Mouse (Mus musculus) liver, embryonic 14.5 days (tissue): ENCODE data around the gene Cdiptos. TPM values are rescaled to one million over a fixed set of nuclear protein-coding genes. Genes with fewer than 3 reads are reported as not detected.
A peak's percentile ranks its signal among the peaks of the same experiment; 100 is the strongest.

Source experiments
- ATAC-seq: fragments of 200-750 bp; cut with Nextera tagmentation; 2 replicates; pipeline ENCODE4 v1.8.0; 2017; ENCODE audit warnings: moderate number of reproducible peaks, mild to moderate bottlenecking, moderate library complexity; ENCODE audit not compliant: insufficient read depth
- DNase-seq, 3 experiments: peaks; one replicate each; pipeline ENCODE4 v3.0.0-alpha.2; 2012 to 2013; ENCODE audit warnings: low read depth in 3 of 3, low spot score in 3 of 3
- H3K27ac ChIP-seq: fragments of 300-500 bp; sonication (generic); 2 replicates; pipeline ENCODE4 v1.5.1; 2014; ENCODE audit warnings: moderate library complexity, mild to moderate bottlenecking, control low read depth, inconsistent platforms
- H3K27me3 ChIP-seq: fragments of 300-500 bp; sonication (generic); 2 replicates; pipeline ENCODE4 v1.6.1; 2014; ENCODE audit warnings: mild to moderate bottlenecking, low read length, moderate library complexity; ENCODE audit not compliant: control insufficient read depth, insufficient read depth
- H3K36me3 ChIP-seq: fragments of 300-500 bp; sonication (generic); replicated peaks from 2 replicates; pipeline ENCODE4 v1.6.1; 2014; ENCODE audit warnings: low read depth; ENCODE audit not compliant: control insufficient read depth, insufficient read depth
- H3K4me1 ChIP-seq, 2 experiments: fragments of 200-500 bp in 1 of 2; fragments of 300-500 bp in 1 of 2; sonication (generic) in 1 of 2; replicated peaks; 2 replicates each; pipeline ENCODE4 v1.6.1; 2012 to 2014; ENCODE audit warnings: antibody characterized with exemption in 1 of 2, inconsistent platforms in 1 of 2, low read length in 1 of 2; ENCODE audit not compliant: control insufficient read depth in 2 of 2, insufficient read depth in 2 of 2
- H3K4me2 ChIP-seq: fragments of 300-500 bp; sonication (generic); 2 replicates; pipeline ENCODE4 v1.6.1; 2014; ENCODE audit warnings: low read depth, mild to moderate bottlenecking, control low read depth, moderate library complexity
- H3K4me3 ChIP-seq, 2 experiments: fragments of 200-500 bp in 1 of 2; fragments of 300-500 bp in 1 of 2; sonication (generic) in 1 of 2; 2 replicates each; pipeline ENCODE4 v1.5.1; 2012 to 2014; ENCODE audit warnings: low read depth in 2 of 2, low read length in 2 of 2, mild to moderate bottlenecking in 2 of 2, control low read depth in 1 of 2, inconsistent platforms in 1 of 2, moderate library complexity in 1 of 2; ENCODE audit not compliant: insufficient read depth in 1 of 2
- H3K9ac ChIP-seq: fragments of 300-500 bp; sonication (generic); replicated peaks from 2 replicates; pipeline ENCODE4 v1.6.1; 2014; ENCODE audit warnings: mild to moderate bottlenecking, control low read depth, moderate library complexity
- H3K9me3 ChIP-seq: fragments of 300-500 bp; sonication (generic); 2 replicates; pipeline ENCODE4 v1.6.1; 2016; ENCODE audit warnings: low read length, mixed read lengths; ENCODE audit not compliant: control insufficient read depth
- CTCF ChIP-seq: IDR thresholded peaks from 2 replicates; pipeline ENCODE4 v1.5.1; 2016; ENCODE audit warnings: antibody characterized with exemption, low read depth, control low read depth
- EP300 ChIP-seq: IDR thresholded peaks from 2 replicates; pipeline ENCODE4 v1.6.1; 2016; ENCODE audit warnings: antibody characterized with exemption, low read depth
- WGBS: fragments of 180-500 bp; shearing (Covaris S2); extraction: QIAGEN DNeasy Blood & Tissue Kit; methylation state at CpG from one replicate; pipeline ENCODE4 v1.1.7; 2014; ENCODE audit not compliant: insufficient replicate concordance; 5-methylcytosine and 5-hydroxymethylcytosine counted together
- polyA plus RNA-seq, 2 experiments: library from polyadenylated mRNA; depleted of rRNA in 1 of 2; stranded (reverse) in 1 of 2; unstranded in 1 of 2; fragments of >200 nt; fragmentation: Nextera tagmentation in 1 of 2; extraction: Ambion mirVana in 1 of 2; gene quantifications; 2 replicates each; pipeline versions ENCODE4 v1.2.1 to v1.2.3; 2012 to 2014

Gene Cdiptos
- polyA plus RNA-seq, 2 experiments, result 0.18 to 0.20 TPM

DNA sequence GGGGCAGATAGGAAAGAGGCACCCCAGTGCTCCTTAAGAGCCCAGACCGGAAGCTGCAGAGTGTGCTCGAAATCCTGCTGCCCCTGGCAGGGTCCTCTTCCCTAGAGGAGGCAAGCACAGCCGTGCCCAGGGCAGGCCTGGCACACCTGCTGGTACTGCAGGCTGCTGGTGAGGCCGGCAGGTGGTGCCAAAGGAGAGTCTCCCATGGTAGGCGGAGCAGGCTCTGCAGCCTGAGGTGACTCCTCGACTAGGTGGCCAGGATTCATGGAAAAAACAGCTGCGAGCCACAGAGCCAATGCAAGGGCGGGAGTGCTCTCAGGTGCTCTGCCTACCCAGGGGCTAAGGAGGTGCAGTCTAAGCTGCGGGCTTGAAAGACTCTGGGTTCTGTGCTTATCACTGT lies 10.4 kb upstream of the Cdiptos start:
- Histone ChIP-seq H3K27ac (no peak overlapping the region), H3K27me3 (no peaks in the 10 kb centered on the region), H3K36me3 (no peaks in the 10 kb centered on the region), H3K9me3 (no peaks in the 10 kb centered on the region), H3K4me3 (no peak overlapping the region), H3K4me2 (no peak overlapping the region), H3K4me1 (no peaks in the 10 kb centered on the region), H3K9ac (no peak overlapping the region)
- DNase-seq (no peak), ATAC-seq (no peak)
- TF ChIP-seq CTCF, result peak; percentile 64
- TF ChIP-seq EP300, result no peak
- WGBS, result 41% methylated on average over 9 of the region's 9 CpGs

DNA sequence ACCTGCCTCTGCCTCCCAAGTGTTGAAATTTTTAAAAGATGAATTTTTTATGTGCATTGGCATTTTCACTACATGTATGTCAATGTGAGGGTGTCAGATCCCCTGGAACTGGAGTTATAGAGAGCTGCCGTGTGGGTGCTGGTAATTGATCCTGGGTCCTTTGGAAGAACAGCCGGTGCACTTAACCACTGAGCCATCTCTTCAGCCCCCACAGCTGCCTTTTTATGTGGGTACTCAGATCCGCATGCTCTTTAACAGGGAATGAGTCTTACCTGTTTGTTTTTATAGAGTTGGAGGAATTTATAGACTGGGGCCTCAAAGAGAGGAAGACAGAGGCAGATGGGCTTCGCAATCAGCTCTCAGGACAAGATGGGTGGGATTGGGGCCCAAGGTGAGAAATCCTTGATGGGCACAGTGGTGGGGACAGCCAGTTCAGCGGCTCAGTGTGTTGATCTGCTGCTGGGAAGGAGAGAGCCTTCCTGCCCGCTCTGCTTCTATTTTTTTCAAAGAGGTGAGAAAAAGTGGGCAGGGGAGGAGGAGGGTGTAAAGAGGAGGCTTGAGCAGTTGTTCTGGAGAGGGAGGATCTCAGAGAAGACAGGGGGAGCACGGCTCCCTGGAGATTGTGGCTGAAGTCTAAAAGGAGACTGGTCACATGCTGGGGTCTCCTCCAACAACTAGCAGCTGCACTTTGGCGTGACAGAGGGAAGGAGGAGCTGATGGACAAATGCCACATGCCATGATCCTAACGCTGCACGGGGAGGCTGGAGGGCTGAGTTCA lies 9.0 kb upstream of the Cdiptos start:
- no peaks in the 10 kb centered on the region for H3K4me1 ChIP-seq
- peaks cover 4% of the 10 kb centered on the region for H3K36me3 ChIP-seq
- WGBS, result 51% methylated on average over 10 of the region's 10 CpGs
- no peak overlapping the region for H3K27ac ChIP-seq
- no peaks in the 10 kb centered on the region for H3K27me3 ChIP-seq
- H3K9ac ChIP-seq, result no peak overlapping the region
- ATAC-seq, result no peak
- no peak for TF ChIP-seq CTCF
- no peak for TF ChIP-seq EP300
- no peak for DNase-seq
- no peak overlapping the region for H3K4me3 ChIP-seq
- H3K4me2 ChIP-seq, result no peak overlapping the region
- H3K9me3 ChIP-seq, result no peaks in the 10 kb centered on the region

DNA sequence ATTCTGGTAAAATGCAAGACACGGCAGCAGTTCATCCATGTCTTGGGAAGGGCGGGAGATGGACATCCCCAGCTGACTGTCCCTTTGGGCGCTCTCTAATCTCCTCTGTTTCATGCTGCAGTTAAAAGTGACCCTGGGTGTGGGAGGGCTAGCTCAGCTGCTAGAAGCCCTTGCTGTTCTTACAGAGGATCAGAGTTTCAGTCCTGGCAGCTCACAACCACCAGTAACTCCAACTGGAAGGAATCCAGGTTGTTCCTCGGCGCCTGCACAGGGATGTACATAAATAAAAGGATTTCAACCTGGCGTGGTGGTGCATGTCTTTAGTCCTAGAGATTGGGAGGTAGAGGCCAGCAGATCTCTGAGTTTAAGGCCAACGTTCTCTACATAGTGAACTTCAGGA lies 7.2 kb upstream of the Cdiptos start:
- ATAC-seq (no peak), DNase-seq (no peak)
- TF ChIP-seq EP300 (no peak), CTCF (no peak)
- H3K9me3 ChIP-seq, result no peaks in the 10 kb centered on the region
- H3K9ac ChIP-seq, result no peak overlapping the region
- H3K27me3 ChIP-seq, result no peaks in the 10 kb centered on the region
- no peaks in the 10 kb centered on the region for H3K4me1 ChIP-seq
- H3K36me3 ChIP-seq, result peaks cover 19% of the 10 kb centered on the region
- H3K4me3 ChIP-seq, result no peak overlapping the region
- H3K4me2 ChIP-seq, result no peak overlapping the region
- WGBS, result 71% methylated on average over 7 of the region's 7 CpGs
- H3K27ac ChIP-seq, result no peak overlapping the region

DNA sequence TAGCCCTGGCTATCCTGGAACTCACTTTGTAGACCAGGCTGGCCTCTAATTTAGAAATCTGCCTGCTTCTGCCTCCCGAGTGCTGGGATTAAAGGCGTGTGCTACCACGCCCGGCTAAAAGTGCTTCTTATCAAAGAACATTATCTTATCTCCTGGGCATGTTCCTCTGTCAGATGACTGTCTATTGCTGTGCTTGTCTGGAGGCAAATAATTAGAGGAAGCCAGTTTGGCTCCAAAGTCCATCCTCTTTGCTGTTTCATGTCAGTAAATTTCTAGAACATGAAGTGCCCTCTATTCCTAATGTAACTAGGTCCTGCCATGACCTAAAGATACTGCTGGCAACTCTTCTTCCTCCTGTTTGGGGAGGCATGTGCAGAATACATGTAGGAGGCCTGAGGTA lies 6.2 kb upstream of the Cdiptos start:
- TF ChIP-seq EP300, result no peak
- no peak for TF ChIP-seq CTCF
- DNase-seq (no peak), ATAC-seq (no peak)
- no peak overlapping the region for H3K9ac ChIP-seq
- H3K9me3 ChIP-seq, result no peaks in the 10 kb centered on the region
- peaks cover 22% of the 10 kb centered on the region for H3K36me3 ChIP-seq
- no peaks in the 10 kb centered on the region for H3K27me3 ChIP-seq
- no peak overlapping the region for H3K4me3 ChIP-seq
- 33% methylated on average over 4 of the region's 4 CpGs for WGBS
- no peak overlapping the region for H3K4me2 ChIP-seq
- peaks cover 4 to 6% of the 10 kb centered on the region in 2 experiments for H3K4me1 ChIP-seq
- no peak overlapping the region for H3K27ac ChIP-seq

DNA sequence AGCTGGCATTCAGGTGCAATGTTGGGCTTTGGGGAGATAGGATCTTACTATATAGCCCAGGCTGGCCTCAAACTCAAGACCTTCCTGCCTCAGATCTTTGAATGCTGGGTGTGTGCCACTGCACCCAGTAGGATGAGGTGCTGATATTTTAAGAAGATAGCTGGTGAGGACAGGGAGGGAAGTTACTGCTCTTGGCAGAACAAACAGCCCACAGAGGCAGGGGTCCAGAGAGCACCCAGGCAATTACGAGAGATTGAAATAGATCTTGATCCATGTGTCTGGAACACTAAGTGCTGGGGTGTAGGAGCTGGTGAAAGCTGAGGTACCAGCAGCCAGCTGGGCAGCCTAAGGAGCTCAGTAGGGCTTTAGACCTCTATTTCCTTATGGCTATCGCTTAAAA lies 5.7 kb upstream of the Cdiptos start:
- H3K9ac ChIP-seq, result no peak overlapping the region
- H3K4me1 ChIP-seq, result peaks cover 5 to 7% of the 10 kb centered on the region in 2 experiments
- peaks cover 22% of the 10 kb centered on the region for H3K36me3 ChIP-seq
- WGBS, result 65% methylated on average over 2 of the region's 2 CpGs
- H3K27me3 ChIP-seq, result no peaks in the 10 kb centered on the region
- no peak overlapping the region for H3K4me2 ChIP-seq
- H3K9me3 ChIP-seq, result no peaks in the 10 kb centered on the region
- no peak overlapping the region for H3K4me3 ChIP-seq
- TF ChIP-seq EP300, result no peak
- TF ChIP-seq CTCF, result no peak
- ATAC-seq (no peak), DNase-seq (no peak)
- no peak overlapping the region for H3K27ac ChIP-seq
